Mouse (Mus musculus): Measurements from ENCODE around the gene AW822073. TPM values are rescaled to one million over a fixed set of nuclear protein-coding genes. Genes with fewer than 3 reads are reported as not detected.
"Not testable (repeated sequence)": the region's sequence is repeated elsewhere in the genome, so short reads cannot be mapped to it uniquely, and the experiment has no call there.

Gene AW822073
- polyA plus RNA-seq, 1 experiment from 2014 or later = not detected

DNA sequence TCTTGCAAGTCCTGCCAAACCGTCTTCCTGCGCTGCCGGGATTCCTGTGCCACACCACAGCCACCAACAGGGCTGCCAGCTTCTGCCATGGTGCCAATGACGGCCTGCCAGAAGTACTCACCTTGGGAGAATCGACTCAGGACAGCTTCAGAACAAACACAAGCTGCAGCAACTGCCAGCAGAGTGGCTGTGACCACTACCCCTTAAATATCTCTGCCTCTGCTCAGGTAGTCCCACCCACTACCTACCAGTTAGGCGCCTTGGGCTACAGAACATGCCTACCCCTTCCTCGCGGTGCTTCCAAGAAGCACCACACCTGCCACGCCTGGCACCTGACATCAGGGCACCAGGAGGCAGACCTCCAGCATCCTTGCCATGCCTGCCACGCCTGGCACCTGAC is 11.9 kb upstream of the AW822073 start, which contains the start of gene Gm4981:
Gene Gm4981, minus strand, starts transcription at position 89 of the 400 bp plus-strand sequence.
- Histone ChIP-seq H3K4me1 (ENCODE audit: control insufficient read depth, insufficient read depth, low read length) (no peaks in the 10 kb centered on the region), H3K4me2 (ENCODE audit: low read depth, low read length) (no peak within 1 kb of the TSS), H3K27me3 (ENCODE audit: control insufficient read depth, insufficient read depth, low read length) (no peaks in the 10 kb centered on the region), H3K9ac (replicated peaks; ENCODE audit: low read length) (no peak within 1 kb of the TSS), H3K9me3 (replicated peaks; ENCODE audit: control insufficient read depth, low read length) (peaks cover 11% of the 10 kb centered on the region), H3K27ac (replicated peaks; ENCODE audit: low read depth, low read length) (no peak within 1 kb of the TSS), H3K36me3 (replicated peaks; ENCODE audit: control insufficient read depth, insufficient read depth, low read depth, low read length) (no peaks in the 10 kb centered on the region), H3K4me3 (ENCODE audit: low read depth, low read length) (no peak within 1 kb of the TSS)
- ATAC-seq (replicated peaks; ENCODE audit: insufficient number of reproducible peaks, low FRiP score, low TSS enrichment, low read depth) (no peak), DNase-seq (ENCODE audit: low spot score) (no peak)
- 91% methylated on average over 10 of the region's 10 CpGs for WGBS

DNA sequence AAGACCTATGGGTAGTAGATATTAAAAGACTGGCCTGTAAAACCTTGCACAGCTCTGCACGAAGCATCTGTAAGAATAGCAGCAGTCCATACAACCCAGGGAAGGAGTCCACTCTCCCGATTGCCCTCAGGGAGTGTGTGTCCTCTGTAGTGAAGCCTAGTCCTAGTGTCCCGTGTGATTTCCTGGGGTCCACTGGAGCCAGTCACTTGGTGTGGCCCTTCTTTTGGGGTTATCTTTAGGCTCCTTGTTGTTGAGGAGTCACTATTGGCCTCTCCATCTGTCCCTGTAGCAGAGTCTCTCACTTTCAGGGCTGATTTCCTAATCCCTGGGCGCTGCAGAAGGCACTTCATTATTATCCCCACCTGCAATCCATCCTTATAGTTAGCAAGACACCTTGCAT is 10.3 kb upstream of the AW822073 start:
- WGBS = 78% methylated on average over 4 of the region's 4 CpGs

DNA sequence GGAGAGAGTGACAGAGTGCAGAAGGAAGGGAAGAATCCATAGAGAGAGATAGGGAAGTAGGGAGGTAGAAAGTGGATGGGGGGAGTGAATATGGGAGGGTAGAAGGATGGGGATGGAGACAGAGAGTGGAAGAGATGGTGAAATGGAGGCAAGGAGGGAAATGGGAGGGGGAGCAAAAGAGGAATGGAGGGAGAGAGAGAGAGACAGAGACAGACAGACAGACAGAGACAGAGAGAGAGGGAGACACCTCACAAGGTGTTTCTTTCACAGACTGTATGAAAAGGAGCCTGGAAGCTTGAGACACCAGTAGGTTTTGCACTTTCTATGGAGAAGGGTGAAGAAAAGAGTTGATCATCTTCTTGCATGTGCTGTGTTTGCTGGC is 9.0 kb upstream of the AW822073 start:
- H3K27ac ChIP-seq (replicated peaks; ENCODE audit: low read depth, low read length); H3K4me1 ChIP-seq (ENCODE audit: control insufficient read depth, insufficient read depth, low read length); H3K36me3 ChIP-seq (replicated peaks; ENCODE audit: control insufficient read depth, insufficient read depth, low read depth, low read length); H3K4me2 ChIP-seq (ENCODE audit: low read depth, low read length); H3K27me3 ChIP-seq (ENCODE audit: control insufficient read depth, insufficient read depth, low read length); ATAC-seq (replicated peaks; ENCODE audit: insufficient number of reproducible peaks, low FRiP score, low TSS enrichment, low read depth); DNase-seq (ENCODE audit: low spot score); H3K4me3 ChIP-seq (ENCODE audit: low read depth, low read length); H3K9ac ChIP-seq (replicated peaks; ENCODE audit: low read length): not testable (repeated sequence)
- peaks cover 12% of the 10 kb centered on the region for H3K9me3 ChIP-seq (replicated peaks; ENCODE audit: control insufficient read depth, low read length)

More for the DNA sequence above, 10.3 kb upstream of the AW822073 start:
- not testable (repeated sequence) for H3K4me1 ChIP-seq (ENCODE audit: control insufficient read depth, insufficient read depth, low read length); H3K27ac ChIP-seq (replicated peaks; ENCODE audit: low read depth, low read length); H3K4me3 ChIP-seq (ENCODE audit: low read depth, low read length); H3K36me3 ChIP-seq (replicated peaks; ENCODE audit: control insufficient read depth, insufficient read depth, low read depth, low read length); DNase-seq (ENCODE audit: low spot score); H3K27me3 ChIP-seq (ENCODE audit: control insufficient read depth, insufficient read depth, low read length); H3K9ac ChIP-seq (replicated peaks; ENCODE audit: low read length); ATAC-seq (replicated peaks; ENCODE audit: insufficient number of reproducible peaks, low FRiP score, low TSS enrichment, low read depth); H3K4me2 ChIP-seq (ENCODE audit: low read depth, low read length)
- H3K9me3 ChIP-seq (replicated peaks; ENCODE audit: control insufficient read depth, low read length) = peaks cover 16% of the 10 kb centered on the region

DNA sequence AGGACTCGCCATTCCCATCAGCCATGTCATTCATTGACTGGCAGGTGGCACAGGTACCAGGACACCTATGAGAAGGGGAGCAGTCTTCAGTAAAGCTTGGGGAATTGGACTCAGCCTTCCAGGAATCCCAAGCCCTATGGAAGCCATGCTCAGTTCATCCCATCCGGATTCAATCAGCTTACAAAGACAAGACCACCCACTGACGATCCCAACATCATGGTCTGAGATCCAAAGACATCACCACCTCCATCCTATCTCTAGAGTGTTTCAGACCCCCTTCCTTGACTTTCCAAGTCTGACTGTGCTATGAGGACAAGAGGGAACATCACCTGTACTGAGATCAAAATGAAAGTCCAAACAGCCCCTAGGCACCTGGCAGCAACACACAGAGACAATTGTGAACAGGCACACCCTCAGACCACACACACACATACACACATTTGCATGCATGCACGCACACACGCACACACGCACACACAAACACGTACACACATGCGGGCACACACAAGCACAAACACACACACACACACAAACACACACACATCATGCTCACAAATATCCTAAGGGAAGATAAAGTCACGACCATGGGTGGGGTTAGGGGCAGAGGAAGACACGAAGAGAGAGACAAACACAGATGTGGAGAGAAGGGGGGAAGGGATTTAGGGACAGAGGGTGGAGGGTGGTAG is 8.5 kb upstream of the AW822073 start:
- peaks cover 12% of the 10 kb centered on the region for H3K9me3 ChIP-seq (replicated peaks; ENCODE audit: control insufficient read depth, low read length)
- WGBS = 78% methylated on average over 9 of the region's 10 CpGs
- not testable (repeated sequence) for H3K36me3 ChIP-seq (replicated peaks; ENCODE audit: control insufficient read depth, insufficient read depth, low read depth, low read length); DNase-seq (ENCODE audit: low spot score); H3K27me3 ChIP-seq (ENCODE audit: control insufficient read depth, insufficient read depth, low read length); H3K4me3 ChIP-seq (ENCODE audit: low read depth, low read length); H3K4me2 ChIP-seq (ENCODE audit: low read depth, low read length); H3K27ac ChIP-seq (replicated peaks; ENCODE audit: low read depth, low read length); H3K9ac ChIP-seq (replicated peaks; ENCODE audit: low read length); H3K4me1 ChIP-seq (ENCODE audit: control insufficient read depth, insufficient read depth, low read length)
- ATAC-seq (replicated peaks; ENCODE audit: insufficient number of reproducible peaks, low FRiP score, low TSS enrichment, low read depth) = peak; percentile 41

DNA sequence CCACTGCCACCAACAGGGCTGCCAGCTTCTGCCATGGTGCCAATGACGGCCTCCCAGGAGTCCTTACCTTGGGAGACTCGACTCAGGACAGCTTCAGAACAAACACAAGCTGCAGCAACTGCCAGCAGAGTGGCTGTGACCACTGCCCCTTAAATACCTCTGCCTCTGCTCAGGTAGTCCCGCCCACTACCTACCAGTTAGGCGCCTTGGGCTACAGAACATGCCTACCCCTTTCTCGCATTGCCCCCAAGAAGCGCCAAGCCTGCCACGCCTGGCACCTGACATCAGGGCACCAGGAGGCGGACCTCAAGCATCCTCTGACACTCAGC is 7.9 kb upstream of the AW822073 start, which contains the start of gene Duxf3:
Gene Duxf3, minus strand, starts transcription at position 35 of the 329 bp plus-strand sequence.
- 81% methylated on average over 5 of the region's 8 CpGs for WGBS
- H3K9ac ChIP-seq (replicated peaks; ENCODE audit: low read length); DNase-seq (ENCODE audit: low spot score); H3K27me3 ChIP-seq (ENCODE audit: control insufficient read depth, insufficient read depth, low read length); H3K4me1 ChIP-seq (ENCODE audit: control insufficient read depth, insufficient read depth, low read length); H3K4me3 ChIP-seq (ENCODE audit: low read depth, low read length); H3K4me2 ChIP-seq (ENCODE audit: low read depth, low read length); H3K36me3 ChIP-seq (replicated peaks; ENCODE audit: control insufficient read depth, insufficient read depth, low read depth, low read length); H3K27ac ChIP-seq (replicated peaks; ENCODE audit: low read depth, low read length): not testable (repeated sequence)
- peak; percentile 40 for ATAC-seq (replicated peaks; ENCODE audit: insufficient number of reproducible peaks, low FRiP score, low TSS enrichment, low read depth)
- peaks cover 12% of the 10 kb centered on the region for H3K9me3 ChIP-seq (replicated peaks; ENCODE audit: control insufficient read depth, low read length)

DNA sequence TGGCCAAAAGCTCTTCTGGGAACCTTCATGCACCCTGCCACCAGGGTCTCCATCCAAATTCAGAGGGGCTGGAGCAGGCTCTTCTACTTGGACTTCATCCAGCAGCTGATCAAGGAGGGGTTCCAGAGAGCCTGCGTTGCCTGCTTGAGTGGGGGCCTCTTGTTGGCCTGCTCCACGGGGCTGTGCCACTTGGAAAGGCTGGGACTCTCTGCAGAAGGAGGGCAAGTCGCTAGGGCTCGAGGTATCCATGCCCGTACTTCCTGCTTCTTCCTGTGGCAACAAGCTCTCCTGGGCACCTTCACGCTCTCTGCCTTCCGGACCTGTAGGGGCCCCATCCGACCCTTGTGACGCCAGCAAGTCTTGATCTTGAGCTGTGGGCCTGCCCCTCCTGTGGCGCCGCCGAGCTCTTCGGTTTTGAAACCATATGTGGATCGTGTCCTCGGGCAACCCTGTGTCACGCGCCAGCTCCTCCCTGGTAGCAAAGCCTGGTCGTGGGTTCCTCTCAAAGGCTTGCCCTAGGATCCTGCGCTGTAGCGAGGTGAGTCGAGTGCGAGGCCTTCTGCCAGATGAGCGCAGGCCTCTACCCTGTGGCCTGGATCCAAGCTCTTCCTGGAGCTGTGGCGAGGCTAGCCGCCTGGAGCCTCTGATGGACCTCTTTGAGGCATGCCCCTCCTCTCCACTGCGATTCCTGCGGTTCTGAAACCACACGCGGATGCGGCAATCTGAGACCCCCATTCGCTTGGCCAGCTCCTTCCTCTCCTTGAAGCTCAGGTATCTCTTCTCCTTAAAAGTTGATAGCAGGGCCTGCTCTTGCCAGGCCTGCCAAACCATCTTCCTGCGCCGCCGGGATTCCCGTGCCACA is 7.3 kb upstream of the AW822073 start:
- H3K36me3 ChIP-seq (replicated peaks; ENCODE audit: control insufficient read depth, insufficient read depth, low read depth, low read length) = not testable (repeated sequence)
- WGBS = 86% methylated on average over 33 of the region's 35 CpGs
- peak; percentile 29 for DNase-seq (ENCODE audit: low spot score)

DNA sequence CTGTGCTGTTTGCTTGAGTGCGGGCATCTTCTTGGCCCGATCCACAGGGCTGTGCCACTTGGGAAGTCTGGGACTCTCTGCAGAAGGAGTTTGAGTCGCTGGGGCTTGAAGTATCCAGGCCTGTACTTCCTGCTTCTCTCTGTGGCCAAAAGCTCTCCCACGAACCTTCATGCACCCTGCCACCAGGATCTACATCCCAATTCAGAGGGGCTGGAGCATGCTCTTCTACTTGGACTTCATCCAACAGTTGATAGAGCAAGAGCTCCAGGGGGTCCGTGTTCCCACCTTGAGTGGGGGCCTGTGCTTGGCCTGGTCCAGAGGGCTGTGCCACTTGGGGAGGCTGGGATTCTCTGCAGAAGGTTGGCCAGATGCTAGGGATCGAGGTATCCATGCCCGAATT is 6.4 kb upstream of the AW822073 start:
- not testable (repeated sequence) for H3K4me3 ChIP-seq (ENCODE audit: low read depth, low read length); H3K4me1 ChIP-seq (ENCODE audit: control insufficient read depth, insufficient read depth, low read length); H3K9ac ChIP-seq (replicated peaks; ENCODE audit: low read length); H3K4me2 ChIP-seq (ENCODE audit: low read depth, low read length); H3K27ac ChIP-seq (replicated peaks; ENCODE audit: low read depth, low read length); H3K36me3 ChIP-seq (replicated peaks; ENCODE audit: control insufficient read depth, insufficient read depth, low read depth, low read length); DNase-seq (ENCODE audit: low spot score); H3K27me3 ChIP-seq (ENCODE audit: control insufficient read depth, insufficient read depth, low read length)
- H3K9me3 ChIP-seq (replicated peaks; ENCODE audit: control insufficient read depth, low read length) = peaks cover 12% of the 10 kb centered on the region
- ATAC-seq (replicated peaks; ENCODE audit: insufficient number of reproducible peaks, low FRiP score, low TSS enrichment, low read depth) = peak; percentile 54; the same call in 1 of the 2 replicates
- 86% methylated on average over 4 of the region's 7 CpGs for WGBS

More for the DNA sequence above, 7.3 kb upstream of the AW822073 start:
- not testable (repeated sequence) for H3K9ac ChIP-seq (replicated peaks; ENCODE audit: low read length); H3K27ac ChIP-seq (replicated peaks; ENCODE audit: low read depth, low read length); H3K4me3 ChIP-seq (ENCODE audit: low read depth, low read length); H3K4me1 ChIP-seq (ENCODE audit: control insufficient read depth, insufficient read depth, low read length); H3K4me2 ChIP-seq (ENCODE audit: low read depth, low read length); H3K27me3 ChIP-seq (ENCODE audit: control insufficient read depth, insufficient read depth, low read length)
- peaks cover 12% of the 10 kb centered on the region for H3K9me3 ChIP-seq (replicated peaks; ENCODE audit: control insufficient read depth, low read length)
- peak; percentile 89 for ATAC-seq (replicated peaks; ENCODE audit: insufficient number of reproducible peaks, low FRiP score, low TSS enrichment, low read depth)

DNA sequence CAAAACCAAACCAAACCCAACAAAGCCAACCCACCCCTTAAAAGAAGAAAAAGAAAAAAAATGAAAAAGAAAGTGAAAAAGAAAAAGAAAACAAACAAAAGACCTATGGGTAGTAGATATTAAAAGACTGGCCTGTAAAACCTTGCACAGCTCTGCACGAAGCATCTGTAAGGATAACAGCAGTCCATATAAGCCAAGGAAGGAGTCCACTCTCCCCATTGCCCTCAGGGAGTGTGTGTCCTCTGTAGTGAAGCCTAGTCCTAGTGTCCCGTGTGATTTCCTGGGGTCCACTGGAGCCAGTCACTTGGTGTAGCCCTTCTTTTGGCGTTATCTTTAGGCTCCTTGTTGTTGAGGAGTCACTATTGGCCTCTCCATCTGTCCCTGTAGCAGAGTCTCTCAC is 5.3 kb upstream of the AW822073 start:
- H3K4me2 ChIP-seq (ENCODE audit: low read depth, low read length); H3K4me3 ChIP-seq (ENCODE audit: low read depth, low read length); H3K4me1 ChIP-seq (ENCODE audit: control insufficient read depth, insufficient read depth, low read length); H3K36me3 ChIP-seq (replicated peaks; ENCODE audit: control insufficient read depth, insufficient read depth, low read depth, low read length); DNase-seq (ENCODE audit: low spot score); ATAC-seq (replicated peaks; ENCODE audit: insufficient number of reproducible peaks, low FRiP score, low TSS enrichment, low read depth); H3K27ac ChIP-seq (replicated peaks; ENCODE audit: low read depth, low read length); H3K27me3 ChIP-seq (ENCODE audit: control insufficient read depth, insufficient read depth, low read length); H3K9ac ChIP-seq (replicated peaks; ENCODE audit: low read length): not testable (repeated sequence)
- 52% methylated on average over 3 of the region's 3 CpGs for WGBS
- peaks cover 12% of the 10 kb centered on the region for H3K9me3 ChIP-seq (replicated peaks; ENCODE audit: control insufficient read depth, low read length)

Measured in embryonic facial prominence, embryonic 11.5 days (tissue).